Mouse (Mus musculus) megakaryocyte-erythroid progenitor cell, adult 5-6 weeks (primary cell): ENCODE results near the gene Nbea. TPM values are rescaled to one million over a fixed set of nuclear protein-coding genes. Genes with fewer than 3 reads are reported as not detected.

Experiments used
- ATAC-seq: replicated peaks from 2 replicates; pipeline ENCODE4 v1.8.0; 2016; ENCODE audit warnings: mild to moderate bottlenecking, inconsistent platforms; ENCODE audit not compliant: severe bottlenecking, poor library complexity, low FRiP score, low TSS enrichment
- total RNA-seq, 2 experiments: library from RNA; stranded (forward) in 1 of 2; stranded (reverse) in 1 of 2; fragments of 200-1000, 215-1000 nt in 1 of 2; fragments of >200 nt in 1 of 2; fragmentation: Nextera tagmentation in 1 of 2; gene quantifications; 2 replicates each; pipeline ENCODE4 v1.2.3; 2014 to 2017

The Nbea gene
- total RNA-seq, 2 experiments from 2014 or later = 0.09 TPM; not detected in 1

DNA sequence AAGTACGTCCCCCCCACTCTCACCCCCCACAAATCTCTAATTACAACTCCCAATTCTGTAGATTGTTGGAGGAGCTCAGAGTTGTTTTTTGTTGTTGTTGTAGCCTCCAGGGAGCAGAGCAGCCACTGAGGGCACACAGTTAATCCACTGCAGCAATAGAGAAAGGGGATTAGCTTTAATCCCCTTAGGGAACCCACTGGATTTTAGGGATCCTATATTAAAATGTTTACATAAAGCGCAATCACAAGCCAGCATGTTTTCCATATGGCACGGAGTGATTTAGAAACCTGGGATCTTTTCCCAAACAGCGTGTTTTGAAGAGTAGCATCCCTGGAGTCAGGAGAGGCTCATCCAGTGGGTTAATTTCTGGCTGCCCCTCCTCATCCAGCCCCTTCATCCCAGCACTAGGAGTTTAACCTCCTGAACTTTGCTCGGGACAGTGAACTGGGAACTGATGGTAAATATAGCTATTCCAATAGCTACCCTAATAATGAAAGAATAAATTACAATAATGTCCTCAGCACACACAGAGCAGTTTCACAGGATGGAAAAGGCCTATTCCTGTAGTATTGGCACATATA lies 394.8 kb downstream of the Nbea start:
- no peak for ATAC-seq

DNA sequence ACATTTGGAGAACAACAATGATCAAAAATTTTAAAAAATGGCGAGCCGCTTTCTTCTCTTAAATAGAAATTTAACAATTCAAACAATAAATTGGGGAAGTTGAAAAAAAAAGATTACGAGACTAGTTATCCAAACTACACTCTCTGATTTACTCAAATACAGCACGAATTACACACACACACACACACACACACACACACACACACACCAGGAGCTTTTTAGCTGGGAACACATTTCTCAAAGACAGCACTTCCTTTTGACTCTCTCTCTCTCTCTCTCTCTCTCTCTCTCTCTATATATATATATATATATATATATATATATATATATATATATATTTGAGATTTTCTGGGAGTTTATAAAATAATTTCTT lies 395.3 kb downstream of the Nbea start:
- no peak for ATAC-seq

DNA sequence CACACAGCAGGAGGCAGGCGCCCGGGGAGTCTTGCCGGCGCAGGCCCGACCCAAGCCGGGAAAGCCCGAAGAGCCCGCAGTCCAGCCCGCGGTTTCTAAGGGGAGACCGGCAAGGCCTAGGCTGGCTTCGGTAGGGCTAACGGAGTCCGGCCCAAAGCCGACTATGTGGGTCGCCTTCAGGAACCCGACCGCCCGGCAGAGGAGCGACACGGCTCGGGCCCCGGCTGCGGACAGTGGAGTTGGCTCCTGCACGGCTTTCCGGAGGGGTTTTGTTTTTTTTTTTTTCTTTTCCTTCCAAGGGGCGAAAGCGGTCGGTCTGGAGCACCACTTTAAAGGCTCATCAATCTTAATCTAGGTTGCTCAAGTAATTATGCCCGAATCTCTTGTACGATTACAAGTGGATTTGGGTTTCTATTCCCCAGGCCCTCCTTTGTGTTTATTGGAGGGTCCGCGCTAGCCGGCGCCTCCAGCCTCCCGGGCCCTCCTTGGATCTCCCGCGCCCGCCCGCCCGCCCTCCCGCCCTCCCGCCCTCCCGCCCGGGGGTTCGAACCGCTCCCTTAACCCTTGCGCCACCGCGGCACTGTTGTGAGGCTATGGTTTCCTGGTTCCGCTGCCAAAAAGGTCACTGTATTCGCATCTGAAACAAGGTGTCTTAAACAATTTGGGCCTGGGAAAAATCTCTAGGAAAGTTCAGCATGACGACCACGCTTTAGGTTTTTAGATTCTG lies 395.9 kb downstream of the Nbea start:
- peak; percentile 45; the same call in 1 of the 2 replicates for ATAC-seq

DNA sequence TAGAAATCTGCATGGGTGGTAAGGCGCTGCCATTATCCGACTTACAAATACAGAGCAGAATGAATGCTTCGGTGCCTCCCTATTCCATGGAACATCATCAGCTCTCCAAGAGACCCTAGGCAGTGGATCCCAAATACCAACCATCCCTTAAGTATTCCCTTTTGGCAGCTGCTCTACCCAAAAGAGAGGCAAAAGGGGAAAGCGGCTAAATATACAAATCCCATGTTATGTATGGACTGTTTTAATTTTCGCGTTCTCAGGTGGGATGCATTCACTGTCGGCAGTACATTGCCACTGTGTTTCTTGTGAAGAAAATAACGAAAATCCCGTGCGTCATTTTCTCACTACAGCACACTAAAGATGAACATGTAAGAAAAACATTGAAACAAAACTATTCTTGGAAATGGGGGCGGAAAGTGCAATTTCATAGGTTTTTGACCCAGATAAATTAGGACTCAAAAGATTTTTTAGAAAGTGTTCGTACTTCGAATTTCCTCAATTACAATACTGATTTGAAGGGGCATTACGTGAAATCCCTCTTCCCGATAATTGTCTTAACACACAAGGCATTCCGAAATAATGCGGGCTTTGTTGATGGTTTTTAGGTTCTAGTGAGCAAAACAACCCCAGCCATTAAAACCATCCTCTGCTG lies 396.5 kb downstream of the Nbea start:
- no peak for ATAC-seq

DNA sequence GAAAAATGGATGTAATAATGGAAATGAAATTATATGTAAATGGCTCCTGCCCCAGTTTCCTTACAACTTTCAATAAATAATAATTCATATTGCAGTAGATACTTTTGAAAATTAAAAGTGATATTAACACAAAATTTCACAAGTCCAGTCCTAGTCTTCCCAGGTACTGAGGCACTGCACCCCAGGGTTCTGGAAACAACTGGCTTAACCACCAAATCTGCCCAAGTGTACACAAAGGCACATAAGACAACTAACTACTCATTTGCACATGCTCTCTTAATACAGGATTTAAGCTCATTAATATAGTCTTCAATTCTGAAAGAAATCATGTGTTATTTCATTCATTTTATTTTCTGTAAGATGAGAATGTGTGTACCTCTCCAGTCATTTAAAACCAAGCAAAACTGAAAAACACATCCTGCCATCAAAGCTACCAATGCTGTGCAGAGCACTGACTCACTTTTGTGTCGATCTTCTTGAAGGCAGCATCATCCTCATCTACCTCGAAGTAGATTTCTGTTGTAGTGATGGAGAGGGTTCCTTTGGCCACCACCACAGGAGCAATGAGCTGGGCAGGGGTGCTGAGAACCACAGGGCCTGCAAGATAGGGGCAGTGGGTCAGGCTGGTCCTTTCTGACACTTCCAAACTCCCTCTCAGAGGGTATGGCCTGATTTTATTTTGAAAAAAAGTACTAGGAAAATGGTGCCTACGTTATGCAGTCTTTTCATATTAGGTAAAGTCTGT lies 397.3 kb downstream of the Nbea start:
- no peak for ATAC-seq

DNA sequence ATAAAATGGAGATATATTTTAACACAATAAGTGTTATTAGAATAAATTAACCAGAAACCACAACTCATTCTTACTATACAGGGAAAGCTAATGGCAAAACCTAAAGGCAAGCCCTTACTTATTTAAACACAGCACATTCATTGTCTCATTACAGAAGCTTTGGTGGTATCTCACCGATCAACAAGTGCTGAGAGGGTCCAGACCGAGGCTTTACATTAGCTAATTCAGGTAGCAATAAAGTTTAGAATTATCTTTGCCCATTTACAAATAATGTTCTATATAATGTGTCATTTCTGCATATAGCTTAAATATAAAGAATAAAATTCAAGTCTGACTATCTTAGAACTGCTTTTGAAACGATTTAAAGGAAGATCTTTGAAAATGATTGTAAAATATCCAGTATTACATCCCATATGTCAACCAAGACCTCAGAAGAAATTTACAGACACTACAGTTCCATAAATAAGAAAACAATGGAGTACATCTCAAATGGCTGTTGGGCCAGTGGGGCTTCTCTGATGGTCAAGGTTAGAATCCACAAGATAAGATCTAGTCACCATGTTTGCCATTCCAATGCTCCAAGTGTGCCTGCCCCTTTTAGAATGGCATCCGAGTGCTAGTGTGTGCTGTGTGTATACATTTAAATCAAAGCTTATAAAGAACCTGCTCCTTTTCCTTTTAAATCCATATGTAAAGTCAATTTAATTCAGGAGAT lies 398.1 kb downstream of the Nbea start:
- ATAC-seq = no peak

DNA sequence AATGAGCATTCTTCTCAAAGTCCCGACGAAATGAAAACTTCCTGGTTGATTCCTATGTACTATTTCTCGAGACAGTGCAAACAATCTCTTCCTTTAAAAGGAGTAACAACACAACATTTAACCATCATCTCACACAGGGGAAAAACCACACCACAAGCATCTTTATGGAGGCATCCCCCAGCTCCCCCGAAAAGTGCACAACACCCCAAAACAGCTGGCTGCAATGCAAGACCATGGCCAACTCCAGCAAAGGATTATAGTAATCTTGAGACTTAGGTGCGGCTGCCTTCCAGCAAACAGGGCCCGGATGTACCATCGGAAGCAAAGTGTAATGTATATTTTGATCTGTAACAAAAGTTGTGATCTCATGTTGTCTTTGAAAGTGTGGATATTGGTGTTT lies 399.4 kb downstream of the Nbea start:
- no peak for ATAC-seq

DNA sequence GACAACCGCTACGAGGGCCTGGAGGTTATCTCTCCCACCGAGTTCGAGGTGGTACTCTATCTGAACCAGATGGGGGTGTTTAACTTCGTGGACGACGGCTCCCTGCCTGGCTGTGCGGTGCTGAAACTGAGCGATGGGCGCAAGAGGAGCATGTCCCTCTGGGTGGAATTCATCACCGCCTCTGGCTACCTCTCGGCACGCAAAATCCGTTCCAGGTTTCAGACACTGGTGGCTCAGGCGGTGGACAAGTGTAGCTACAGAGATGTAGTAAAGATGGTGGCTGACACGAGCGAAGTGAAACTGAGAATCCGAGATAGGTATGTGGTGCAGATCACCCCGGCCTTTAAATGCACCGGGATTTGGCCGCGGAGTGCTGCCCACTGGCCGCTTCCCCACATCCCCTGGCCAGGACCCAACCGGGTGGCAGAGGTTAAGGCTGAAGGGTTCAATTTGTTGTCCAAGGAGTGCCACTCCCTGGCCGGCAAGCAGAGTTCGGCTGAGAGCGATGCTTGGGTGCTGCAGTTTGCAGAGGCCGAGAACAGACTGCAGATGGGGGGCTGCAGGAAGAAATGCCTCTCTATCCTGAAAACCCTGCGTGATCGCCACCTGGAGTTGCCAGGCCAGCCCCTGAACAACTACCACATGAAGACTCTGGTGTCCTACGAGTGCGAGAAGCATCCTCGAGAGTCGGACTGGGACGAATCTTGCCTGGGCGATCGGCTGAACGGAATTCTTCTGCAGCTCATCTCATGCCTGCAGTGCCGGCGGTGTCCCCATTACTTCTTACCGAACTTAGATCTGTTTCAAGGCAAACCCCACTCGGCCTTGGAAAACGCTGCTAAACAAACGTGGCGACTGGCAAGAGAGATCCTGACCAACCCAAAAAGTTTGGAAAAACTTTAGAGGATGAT lies 400.1 kb downstream of the Nbea start:
- ATAC-seq = peak; percentile 47; the same call in 1 of the 2 replicates

DNA sequence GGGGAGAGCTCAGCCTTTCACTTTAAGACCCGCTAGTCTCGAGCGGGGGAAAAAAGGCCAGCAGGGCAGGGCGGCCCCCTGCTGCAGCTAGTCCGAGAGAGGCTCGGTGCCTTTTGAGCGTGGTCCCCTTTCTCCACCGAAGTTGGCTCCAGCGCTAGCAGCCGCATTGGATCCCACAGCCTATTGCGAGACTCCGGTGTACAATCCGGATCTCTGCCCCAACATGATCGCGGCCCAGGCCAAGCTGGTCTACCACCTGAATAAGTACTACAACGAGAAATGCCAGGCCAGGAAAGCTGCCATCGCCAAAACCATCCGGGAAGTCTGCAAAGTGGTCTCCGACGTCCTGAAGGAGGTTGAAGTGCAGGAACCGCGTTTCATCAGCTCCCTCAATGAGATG lies 400.7 kb downstream of the Nbea start:
- ATAC-seq = peak; percentile 15; the same call in 1 of the 2 replicates

DNA sequence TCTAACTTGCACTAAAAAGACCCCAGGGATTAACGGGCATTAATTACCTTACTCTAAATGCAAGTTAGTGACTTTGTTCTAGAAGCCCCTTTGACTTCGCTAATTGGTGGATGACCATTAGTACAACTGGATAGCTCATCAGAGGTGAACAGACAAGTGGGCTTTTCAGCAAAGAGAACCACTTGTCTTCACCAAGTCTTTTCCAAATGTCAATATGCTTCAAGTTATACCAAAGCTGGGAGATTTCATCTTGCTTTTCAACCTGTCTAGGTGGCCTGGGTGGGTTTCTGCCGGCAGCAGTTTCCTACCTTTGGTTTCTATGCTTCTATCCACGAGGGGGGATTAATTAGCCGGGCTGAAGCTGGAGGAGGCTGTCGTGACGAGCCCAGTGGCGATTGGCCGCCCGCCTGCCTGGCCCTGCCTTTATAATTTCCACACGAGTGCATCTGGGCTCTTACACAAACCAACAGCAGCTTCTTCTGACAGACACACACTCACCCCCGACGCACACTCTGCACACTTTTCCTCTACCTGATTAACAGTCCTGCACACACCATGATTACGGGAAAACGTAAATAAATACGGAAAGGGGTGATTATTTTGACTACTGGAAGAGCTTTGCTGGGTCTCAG lies 401.3 kb downstream of the Nbea start, which contains the start of gene Mab21l1:
Mab21l1 (plus strand) TSS at position 455 of the 632 bp plus-strand sequence.
- ATAC-seq = 0 out of 2 replicates have a peak, but pooled peaks have one; percentile 24

DNA sequence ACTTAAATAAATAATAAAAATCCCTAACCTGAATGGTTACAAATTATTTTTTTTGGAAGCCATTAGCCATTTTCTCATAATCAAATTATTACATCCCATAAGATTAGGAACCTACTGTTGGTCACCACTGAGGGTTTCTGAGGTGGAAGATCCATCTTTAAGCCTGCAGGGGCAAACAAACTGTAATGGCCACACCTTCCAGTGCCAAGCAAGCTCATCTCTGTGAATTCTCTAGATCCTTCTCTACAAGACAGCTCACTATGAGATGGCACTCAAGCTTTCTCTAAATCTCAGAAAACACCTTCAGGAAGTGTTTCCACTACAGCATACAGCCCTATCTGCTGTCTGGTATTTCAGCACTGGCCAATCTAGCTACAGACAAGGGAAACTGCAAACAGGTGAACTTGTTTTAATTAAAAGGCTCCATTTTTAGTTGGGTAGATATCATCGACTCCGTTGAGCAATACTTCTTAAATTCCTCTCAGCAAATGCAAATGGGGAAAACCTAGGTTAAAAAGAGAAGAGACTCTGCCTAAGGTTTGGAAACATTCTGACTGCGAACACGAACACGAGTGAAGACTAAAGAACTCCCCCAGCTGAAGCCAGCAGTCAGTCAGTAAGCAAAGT lies 402.0 kb downstream of the Nbea start:
- ATAC-seq = no peak

DNA sequence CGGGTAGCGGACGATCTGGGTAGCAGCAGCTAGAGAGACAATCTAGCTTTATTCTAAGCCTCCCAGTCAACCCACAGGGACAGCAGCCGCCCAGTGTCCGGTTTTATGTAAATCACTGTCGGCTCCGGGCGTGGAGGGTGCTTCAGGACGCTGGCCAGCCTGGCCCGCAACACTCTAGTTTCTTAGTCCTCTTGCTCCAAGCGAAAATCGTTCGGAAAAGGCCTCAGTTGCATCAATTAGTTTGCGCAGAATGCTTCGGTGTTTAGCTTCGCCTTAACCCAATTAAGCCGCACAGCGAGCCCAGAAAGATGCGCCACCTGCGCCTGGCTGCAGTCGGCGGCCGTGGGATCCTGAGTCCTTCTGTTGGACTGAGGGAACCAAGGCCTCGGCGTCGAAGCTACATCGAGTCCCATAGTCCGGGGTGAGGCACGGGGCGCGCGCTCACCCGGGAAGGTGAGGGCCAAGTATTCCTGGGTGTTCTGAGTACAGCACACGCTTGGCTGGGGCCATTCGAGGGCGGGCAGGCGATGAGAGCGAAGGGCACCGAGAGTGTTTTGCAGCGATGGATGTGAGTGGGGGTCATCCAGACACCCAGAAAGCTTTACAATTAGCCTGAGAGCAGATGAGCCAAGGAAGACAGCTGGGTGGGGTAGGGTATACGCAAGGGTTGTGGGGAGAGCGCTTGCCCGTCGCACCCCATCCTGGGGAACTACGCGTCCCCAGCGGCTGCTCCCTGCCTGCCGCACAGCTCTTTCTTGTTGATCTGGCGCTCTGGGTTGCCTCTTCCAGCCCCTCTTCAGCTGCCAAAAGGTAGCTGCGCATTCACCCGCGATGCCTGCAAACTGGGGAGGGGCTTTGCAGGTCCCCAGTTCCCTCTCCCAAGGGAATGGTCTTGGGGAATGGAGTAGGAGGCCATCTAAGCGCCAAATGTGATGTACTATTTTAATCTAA lies 403.1 kb downstream of the Nbea start:
- ATAC-seq = no peak; the same call in 1 of the 2 replicates

DNA sequence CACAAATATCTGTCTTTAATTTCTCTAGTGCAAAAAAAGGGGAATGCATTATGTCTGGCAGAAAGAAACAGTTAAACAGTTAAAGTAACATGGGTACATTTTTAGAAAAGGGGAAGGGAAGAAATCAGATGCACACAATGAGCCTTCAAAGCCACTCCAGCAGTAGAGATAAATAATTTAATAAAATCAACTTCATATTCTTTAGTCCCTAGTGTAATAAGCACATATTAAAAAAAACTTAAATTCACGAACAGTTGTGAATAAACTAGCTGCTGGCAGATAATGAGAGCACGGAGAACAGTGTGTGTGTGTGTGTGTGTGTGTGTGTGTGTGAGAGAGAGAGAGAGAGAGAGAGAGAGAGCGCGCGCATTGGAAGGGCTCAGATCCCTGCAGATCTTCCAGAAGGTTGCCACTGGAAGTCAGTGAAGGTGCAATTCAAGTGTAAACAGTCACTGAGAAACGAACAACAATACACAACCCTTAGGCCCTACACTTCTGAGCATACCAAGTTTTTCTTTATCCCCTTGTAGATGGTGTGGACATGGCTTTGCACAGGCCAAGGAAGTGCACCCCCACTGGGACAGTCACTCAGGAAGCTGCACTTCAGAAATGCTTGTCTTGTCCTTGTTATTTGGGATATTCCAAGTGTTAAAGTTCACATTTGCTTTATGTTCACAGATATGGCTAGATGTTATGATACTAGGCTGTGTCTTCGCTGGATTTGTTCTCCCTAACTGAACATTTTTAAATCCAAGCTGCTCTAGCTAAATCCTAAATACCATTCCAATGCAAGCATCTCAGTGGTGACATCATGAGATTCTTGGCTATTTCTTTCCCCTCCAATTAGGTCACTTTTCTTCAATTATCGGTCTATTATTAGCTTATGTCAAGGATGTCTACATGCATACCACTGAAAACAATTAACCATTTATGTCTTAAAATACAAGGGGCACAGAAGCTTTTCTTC lies 404.5 kb downstream of the Nbea start:
- ATAC-seq = no peak

DNA sequence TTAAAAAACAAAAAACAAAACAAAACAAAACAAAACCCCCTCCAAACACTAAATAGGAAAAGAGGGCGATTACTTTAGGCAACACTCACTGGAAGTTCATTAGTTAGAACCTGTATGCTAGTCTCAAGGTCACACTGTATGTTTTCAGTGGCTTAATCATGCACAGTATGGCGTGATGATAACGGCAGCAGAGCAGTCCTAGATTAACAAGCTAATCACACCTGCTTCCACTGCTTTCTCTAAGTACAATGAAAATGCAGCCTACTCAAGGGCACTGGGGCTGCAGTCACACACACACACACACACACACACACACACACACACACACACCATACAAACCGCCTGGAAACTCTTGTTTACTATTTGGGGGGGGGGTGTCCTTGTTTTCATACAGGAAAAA lies 406.0 kb downstream of the Nbea start:
- no peak for ATAC-seq

DNA sequence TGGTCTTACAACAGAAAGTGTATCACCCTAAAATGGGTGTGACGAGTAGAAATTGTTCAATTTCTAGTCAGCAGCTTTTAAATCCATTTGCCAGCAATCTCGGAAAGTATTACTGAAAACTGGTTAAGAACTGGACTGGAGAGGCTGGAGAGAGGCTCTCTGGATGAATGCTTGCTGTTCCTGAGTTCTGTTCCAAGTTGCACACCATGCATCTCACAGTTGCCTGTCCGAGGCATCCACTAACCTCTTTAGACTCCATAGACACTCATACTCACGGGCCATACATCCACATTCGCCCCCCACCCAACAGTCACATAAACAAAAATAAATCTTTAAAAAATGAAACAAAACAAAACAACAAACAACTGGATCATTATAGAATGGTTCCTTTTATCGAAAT lies 407.7 kb downstream of the Nbea start:
- ATAC-seq = no peak
